Mouse (Mus musculus) thymus, adult 2 months (tissue): Measurements from ENCODE around the gene Slc24a4. TPM values are rescaled to one million over a fixed set of nuclear protein-coding genes. Genes with fewer than 3 reads are reported as not detected.
"Not testable (repeated sequence)": the region's sequence is repeated elsewhere in the genome, so short reads cannot be mapped to it uniquely, and the experiment has no call there.

Experiments used
- DNase-seq: peaks from one replicate; pipeline ENCODE4 v3.0.0; 2021
- H3K27ac ChIP-seq: fragments of 200-500 bp; 2 replicates; pipeline ENCODE4 v1.5.1; 2012; ENCODE audit warnings: low read length, control low read depth; ENCODE audit not compliant: control insufficient read depth, insufficient read depth
- H3K27me3 ChIP-seq: fragments of 200-500 bp; 2 replicates; pipeline ENCODE4 v1.6.1; 2012; ENCODE audit warnings: mild to moderate bottlenecking, low read length, moderate library complexity, mixed read lengths; ENCODE audit not compliant: control insufficient read depth, insufficient read depth
- H3K36me3 ChIP-seq: fragments of 200-500 bp; 2 replicates; pipeline ENCODE4 v1.6.1; 2012; ENCODE audit warnings: mild to moderate bottlenecking, low read length, moderate library complexity; ENCODE audit not compliant: control insufficient read depth, insufficient read depth
- H3K4me1 ChIP-seq: fragments of 200-500 bp; replicated peaks from 2 replicates; pipeline ENCODE4 v1.6.1; 2012; ENCODE audit warnings: low read length; ENCODE audit not compliant: control insufficient read depth, insufficient read depth
- H3K4me3 ChIP-seq: fragments of 200-500 bp; 2 replicates; pipeline ENCODE4 v1.5.1; 2012; ENCODE audit warnings: mild to moderate bottlenecking, low read length, control low read depth, moderate library complexity; ENCODE audit not compliant: control insufficient read depth, insufficient read depth
- CTCF ChIP-seq: fragments of 200-500 bp; IDR thresholded peaks from 2 replicates; pipeline ENCODE4 v1.5.1; 2012; ENCODE audit warnings: mild to moderate bottlenecking, control low read depth, low read length, moderate library complexity, borderline replicate concordance; ENCODE audit not compliant: control insufficient read depth, poor library complexity, insufficient read depth; ENCODE audit errors: extremely low read depth
- POLR2A ChIP-seq: fragments of 200-500 bp; IDR thresholded peaks from 2 replicates; pipeline ENCODE4 v1.6.1; 2012; ENCODE audit warnings: mild to moderate bottlenecking, low read length, control low read depth, moderate library complexity; ENCODE audit not compliant: control insufficient read depth, poor library complexity, insufficient read depth; ENCODE audit errors: extremely low read depth
- WGBS: fragments of 180-500 bp; shearing (Covaris S2); methylation state at CpG from one replicate; pipeline ENCODE4 v1.1.7; 2018; 5-methylcytosine and 5-hydroxymethylcytosine counted together
- polyA plus RNA-seq: library from polyadenylated mRNA; depleted of rRNA; stranded (reverse); fragments of >200 nt; gene quantifications from 2 replicates; pipeline ENCODE4 v1.2.3, GENCODE M21; 2012

Gene Slc24a4
- polyA plus RNA-seq, 1 experiment: 4.7 TPM

- TF ChIP-seq CTCF: no peak
- no peak for TF ChIP-seq POLR2A
- 92% methylated on average over 9 of the region's 9 CpGs for WGBS
- DNase-seq: no peak
- Histone ChIP-seq H3K4me1 (no peaks in the 10 kb centered on the region), H3K27me3 (no peaks in the 10 kb centered on the region), H3K36me3 (no peaks in the 10 kb centered on the region), H3K4me3 (no peak overlapping the region), H3K27ac (no peak overlapping the region)
Observed at GRCm38 (mm10) chr12:102202901-102203300, 74.4 kb downstream of the Slc24a4 start.

GRCm38 (mm10) chr12:102206471-102206870 lies 77.9 kb downstream of the Slc24a4 start:
- Histone ChIP-seq H3K4me1 (no peaks in the 10 kb centered on the region), H3K27ac (no peak overlapping the region), H3K36me3 (no peaks in the 10 kb centered on the region), H3K27me3 (no peaks in the 10 kb centered on the region), H3K4me3 (no peak overlapping the region)
- WGBS: 81% methylated on average over 1 of the region's 1 CpGs
- no peak for DNase-seq
- TF ChIP-seq CTCF (no peak), POLR2A (no peak)

- H3K27ac ChIP-seq: no peak overlapping the region
Observed at GRCm38 (mm10) chr12:102207245-102207644, 78.7 kb downstream of the Slc24a4 start.

GRCm38 (mm10) chr12:102210801-102211200 lies 82.3 kb downstream of the Slc24a4 start:
- DNase-seq: no peak
- Histone ChIP-seq H3K4me3 (no peak overlapping the region), H3K27ac (no peak overlapping the region), H3K36me3 (no peaks in the 10 kb centered on the region), H3K27me3 (no peaks in the 10 kb centered on the region), H3K4me1 (no peaks in the 10 kb centered on the region)
- WGBS: 63% methylated on average over 2 of the region's 2 CpGs
- TF ChIP-seq POLR2A (no peak), CTCF (no peak)

More at GRCm38 (mm10) chr12:102207245-102207644, 78.7 kb downstream of the Slc24a4 start:
- Histone ChIP-seq H3K36me3 (no peaks in the 10 kb centered on the region), H3K27me3 (no peaks in the 10 kb centered on the region), H3K4me3 (no peak overlapping the region), H3K4me1 (no peaks in the 10 kb centered on the region)
- no peak for DNase-seq
- TF ChIP-seq CTCF: no peak
- TF ChIP-seq POLR2A: no peak
- 95% methylated on average over 7 of the region's 7 CpGs for WGBS

GRCm38 (mm10) chr12:102223404-102223803 lies 94.9 kb downstream of the Slc24a4 start:
- no peak overlapping the region for H3K4me3 ChIP-seq
- WGBS: 96% methylated on average over 6 of the region's 6 CpGs
- no peaks in the 10 kb centered on the region for H3K36me3 ChIP-seq
- H3K4me1 ChIP-seq: no peaks in the 10 kb centered on the region
- TF ChIP-seq CTCF (no peak), POLR2A (no peak)
- no peak overlapping the region for H3K27ac ChIP-seq
- no peaks in the 10 kb centered on the region for H3K27me3 ChIP-seq
- no peak for DNase-seq

- not testable (repeated sequence) for H3K27me3 ChIP-seq, H3K4me1 ChIP-seq, H3K4me3 ChIP-seq, DNase-seq, H3K36me3 ChIP-seq, H3K27ac ChIP-seq
- WGBS: 93% methylated on average over 2 of the region's 2 CpGs
Observed at GRCm38 (mm10) chr12:102224112-102224511, 95.6 kb downstream of the Slc24a4 start.

GRCm38 (mm10) chr12:102225165-102225564 lies 96.6 kb downstream of the Slc24a4 start:
- H3K36me3 ChIP-seq: no peaks in the 10 kb centered on the region
- H3K4me3 ChIP-seq: no peak overlapping the region
- TF ChIP-seq CTCF: no peak
- no peak for TF ChIP-seq POLR2A
- 84% methylated on average over 3 of the region's 3 CpGs for WGBS
- H3K4me1 ChIP-seq: no peaks in the 10 kb centered on the region
- no peak for DNase-seq
- H3K27ac ChIP-seq: no peak overlapping the region
- no peaks in the 10 kb centered on the region for H3K27me3 ChIP-seq
